ENCODE assay signal across 8 mouse cellular contexts in genomic region chr14:121172065-121173036, GRCm38 (mm10).
A peak's percentile ranks its signal among the peaks of the same experiment; 100 is the strongest.
DNase-seq lines count a peak whose midpoint lies in the region; ATAC-seq and TF ChIP-seq lines count a peak whose summit lies in the region.

No protein-coding gene starts in this region.

- H3K27me3 ChIP-seq in heart, embryonic 11.5 days (ENCODE audit: control insufficient read depth, insufficient read depth, low read length) = no peaks in the 10 kb centered on the region

- H3K27ac ChIP-seq in gastrocnemius, adult 2 months = peak overlapping the region; percentile 57
- no peak overlapping the region for H3K27ac ChIP-seq in heart, embryonic 11.5 days (ENCODE audit: low read depth, low read length)

- H3K9me3 ChIP-seq in heart, embryonic 11.5 days (replicated peaks; ENCODE audit: control insufficient read depth, low read length) = no peaks in the 10 kb centered on the region

- no peak overlapping the region for H3K4me2 ChIP-seq in heart, embryonic 11.5 days

- peaks cover 33% of the 10 kb centered on the region for H3K4me1 ChIP-seq in heart, embryonic 11.5 days (ENCODE audit: control insufficient read depth, insufficient read depth, low read length)

- TF ChIP-seq CTCF in gastrocnemius, adult 2 months (IDR thresholded peaks at IDR 0.05) = no peak

- no peak for ATAC-seq in heart, embryonic 11.5 days (replicated peaks; ENCODE audit: insufficient number of reproducible peaks, low FRiP score, low TSS enrichment)
- no peak for ATAC-seq in megakaryocyte progenitor cell, adult 5-6 weeks (replicated peaks; ENCODE audit: poor library complexity)

- intact Hi-C loops in gastrocnemius, adult 2 months (cut with DNase I) = no loop called here
- intact Hi-C loops in left cerebral cortex, postnatal 25 days (cut with DNase I) = no loop called here

- 0 out of 2 replicates have a peak overlapping the region, but pooled peaks have one; percentile 5 for H3K9ac ChIP-seq in heart, embryonic 11.5 days (ENCODE audit: low read depth, low read length)

- H3K36me3 ChIP-seq in heart, embryonic 11.5 days (ENCODE audit: control insufficient read depth, insufficient read depth, low read length) = no peaks in the 10 kb centered on the region

- WGBS in heart, embryonic 11.5 days (ENCODE audit: insufficient replicate concordance) = 76% methylated on average over 19 of the region's 19 CpGs

- peak; percentile 57 for DNase-seq in gastrocnemius, adult 2 months
- no peak for DNase-seq in gastrocnemius, postnatal 4 days (ENCODE audit: low spot score in 2 of 2)
- peak; percentile 63 for DNase-seq in cerebellum, postnatal 25 days
- DNase-seq in left cerebral cortex, postnatal 25 days (ENCODE audit: low spot score in 2 of 2) = peak; percentile 68 to 91
- peak; percentile 66 to 68 for DNase-seq in right cerebral cortex, adult 2 months (ENCODE audit: low spot score in 2 of 2)
- DNase-seq in adipocyte (ENCODE audit: low spot score) = no peak

- peak overlapping the region; percentile 47 for H3K4me3 ChIP-seq in gastrocnemius, adult 2 months
- no peak overlapping the region for H3K4me3 ChIP-seq in heart, embryonic 11.5 days (ENCODE audit: low read depth, low read length)

Comparison
In these comparisons a context has a peak if more than half of its experiments do, and no peak if none do; other contexts are left out.
1. DNase-seq: peak in gastrocnemius, adult 2 months (single experiment), cerebellum, postnatal 25 days (2 of 2), left cerebral cortex, postnatal 25 days (2 of 2) and right cerebral cortex, adult 2 months (2 of 2); none in gastrocnemius, postnatal 4 days (0 of 2) and adipocyte (single experiment).